In genomic region chr12:99406697-99407317, GRCm38 (mm10) we compare ENCODE assay signal across 7 mouse cellular contexts.
DNase-seq lines count a peak whose midpoint lies in the region; ATAC-seq lines count a peak whose summit lies in the region.

No protein-coding gene starts in this region.

- no peak for DNase-seq in lung, postnatal 25 days (ENCODE audit: low spot score)
- no peak for DNase-seq in intestine, embryonic 14.5 days (ENCODE audit: low spot score)
- no peak for DNase-seq in adrenal gland, postnatal 14 days
- DNase-seq in right cerebral cortex, postnatal 10 days (ENCODE audit: low spot score in 2 of 2) = no peak

- H3K4me3 ChIP-seq in lung, embryonic 15.5 days = peak overlapping the region; percentile 2; the same call in 1 of the 2 replicates
- H3K4me3 ChIP-seq in brown adipose tissue, adult 24 weeks (ENCODE audit: insufficient read depth, low read depth, low read length) = peak overlapping the region; percentile 48
- peak overlapping the region; percentile 31 for H3K4me3 ChIP-seq in intestine, embryonic 14.5 days (ENCODE audit: low read depth, low read length)
- peak overlapping the region; percentile 29 for H3K4me3 ChIP-seq in stomach, embryonic 15.5 days (replicated peaks)

- no peak for ATAC-seq in lung, embryonic 15.5 days (ENCODE audit: borderline replicate concordance, extremely low read depth, low FRiP score, low TSS enrichment)
- ATAC-seq in intestine, embryonic 14.5 days (replicated peaks; ENCODE audit: low FRiP score, low TSS enrichment, low read depth) = no peak
- ATAC-seq in stomach, embryonic 15.5 days (ENCODE audit: insufficient read depth, low FRiP score, low read depth) = no peak

- H3K27me3 ChIP-seq in lung, embryonic 15.5 days = no peaks in the 10 kb centered on the region
- H3K27me3 ChIP-seq in intestine, embryonic 14.5 days (replicated peaks; ENCODE audit: control insufficient read depth, insufficient read depth, low read length) = no peaks in the 10 kb centered on the region
- H3K27me3 ChIP-seq in stomach, embryonic 15.5 days (replicated peaks) = no peaks in the 10 kb centered on the region

- peaks cover 16% of the 10 kb centered on the region for H3K4me1 ChIP-seq in lung, embryonic 15.5 days
- H3K4me1 ChIP-seq in brown adipose tissue, adult 24 weeks (ENCODE audit: control insufficient read depth, insufficient read depth, insufficient read length, low read length) = peaks cover 9% of the 10 kb centered on the region
- peaks cover 10% of the 10 kb centered on the region for H3K4me1 ChIP-seq in intestine, embryonic 14.5 days (replicated peaks; ENCODE audit: control insufficient read depth, insufficient read depth, low read length)
- peaks cover 8% of the 10 kb centered on the region for H3K4me1 ChIP-seq in stomach, embryonic 15.5 days

- no peaks in the 10 kb centered on the region for H3K9me3 ChIP-seq in lung, embryonic 15.5 days
- no peaks in the 10 kb centered on the region; the same call in 1 of the 2 replicates for H3K9me3 ChIP-seq in intestine, embryonic 14.5 days (ENCODE audit: control insufficient read depth, low read length)
- H3K9me3 ChIP-seq in stomach, embryonic 15.5 days = no peaks in the 10 kb centered on the region

- peak overlapping the region; percentile 46 for H3K4me2 ChIP-seq in lung, embryonic 15.5 days
- H3K4me2 ChIP-seq in intestine, embryonic 14.5 days (ENCODE audit: low read length) = peak overlapping the region; percentile 59
- peak overlapping the region; percentile 51 for H3K4me2 ChIP-seq in stomach, embryonic 15.5 days

- WGBS in lung, embryonic 15.5 days = 24% methylated on average over 15 of the region's 15 CpGs
- WGBS in intestine, embryonic 14.5 days = 22% methylated on average over 15 of the region's 15 CpGs
- 21% methylated on average over 15 of the region's 15 CpGs for whole genome bisulfite sequencing in stomach, embryonic 15.5 days

- 0 out of 2 replicates have a peak overlapping the region, but pooled peaks have one; percentile 34 for H3K27ac ChIP-seq in lung, embryonic 15.5 days
- peak overlapping the region; percentile 68 for H3K27ac ChIP-seq in brown adipose tissue, adult 24 weeks (replicated peaks; ENCODE audit: low read depth, low read length)
- peak overlapping the region; percentile 49 for H3K27ac ChIP-seq in intestine, embryonic 14.5 days (ENCODE audit: low read depth)
- H3K27ac ChIP-seq in stomach, embryonic 15.5 days = peak overlapping the region; percentile 82

- no peaks in the 10 kb centered on the region for H3K36me3 ChIP-seq in lung, embryonic 15.5 days
- H3K36me3 ChIP-seq in intestine, embryonic 14.5 days (ENCODE audit: control insufficient read depth, insufficient read depth, low read length) = no peaks in the 10 kb centered on the region
- no peaks in the 10 kb centered on the region for H3K36me3 ChIP-seq in stomach, embryonic 15.5 days

- no peak overlapping the region for H3K9ac ChIP-seq in lung, embryonic 15.5 days
- no peak overlapping the region for H3K9ac ChIP-seq in intestine, embryonic 14.5 days (ENCODE audit: low read length)
- H3K9ac ChIP-seq in stomach, embryonic 15.5 days = no peak overlapping the region
